Mouse (Mus musculus): ENCODE measurements around the gene Rps10. TPM values are rescaled to one million over a fixed set of nuclear protein-coding genes. Genes with fewer than 3 reads are reported as not detected.
"Not testable (repeated sequence)": the region's sequence is repeated elsewhere in the genome, so short reads cannot be mapped to it uniquely, and the experiment has no call there.

The Rps10 gene
- polyA plus RNA-seq, 1 experiment from 2014 or later: 514 TPM

DNA sequence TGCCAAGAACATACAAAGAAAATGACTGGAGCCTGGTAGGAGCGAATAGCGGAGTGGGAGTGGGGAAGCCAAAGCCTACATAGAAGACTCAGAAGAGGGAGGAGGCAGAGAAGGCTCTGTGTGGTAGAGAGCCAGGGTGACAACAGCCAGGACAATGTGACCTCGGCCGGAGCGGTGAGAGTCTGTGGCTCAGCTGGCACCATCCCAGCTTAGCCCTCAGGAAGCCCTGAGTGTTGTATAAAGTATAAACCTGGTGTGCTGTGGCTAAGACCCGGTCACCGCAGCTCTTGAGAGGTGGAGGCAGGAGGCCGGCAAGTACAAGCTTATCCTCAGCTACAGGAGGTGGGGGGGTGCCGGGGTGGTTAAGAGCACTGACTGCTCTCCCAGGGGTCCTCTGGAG, 864 bp upstream of the Rps10 start:
- no peak overlapping the region for H3K9ac ChIP-seq (ENCODE audit: low read length)
- H3K27ac ChIP-seq (ENCODE audit: low read length): no peak overlapping the region; the same call in 1 of the 2 replicates
- H3K4me1 ChIP-seq (ENCODE audit: control insufficient read depth, insufficient read depth, low read length): peaks cover 25% of the 10 kb centered on the region
- no peaks in the 10 kb centered on the region for H3K27me3 ChIP-seq (ENCODE audit: control insufficient read depth, insufficient read depth, low read length)
- 37% methylated on average over 9 of the region's 9 CpGs for WGBS
- H3K4me3 ChIP-seq (ENCODE audit: low read length): no peak overlapping the region
- H3K36me3 ChIP-seq (ENCODE audit: control insufficient read depth, insufficient read depth): peaks cover 2% of the 10 kb centered on the region
- no peak overlapping the region for H3K4me2 ChIP-seq (ENCODE audit: low read depth, low read length)
- H3K9me3 ChIP-seq (replicated peaks; ENCODE audit: control insufficient read depth, low read length): no peaks in the 10 kb centered on the region
- no peak for ATAC-seq (replicated peaks; ENCODE audit: extremely low read depth, insufficient read depth, low FRiP score)

DNA sequence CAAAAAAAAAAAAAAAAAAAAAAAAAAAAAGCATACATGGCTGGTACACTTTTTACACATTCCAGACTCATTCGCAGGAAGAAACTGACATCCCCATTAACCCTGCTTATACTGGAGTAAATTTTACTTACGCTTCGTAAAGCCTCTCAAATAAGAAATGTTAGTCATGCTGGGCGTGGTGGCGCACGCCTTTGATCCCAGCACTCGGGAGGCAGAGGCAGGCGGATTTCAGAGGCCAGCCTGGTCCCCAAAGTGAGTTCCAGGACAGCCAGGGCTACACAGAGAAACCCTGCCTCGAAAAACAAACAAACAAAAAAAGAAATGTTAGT, 930 bp downstream of the Rps10 start:
- not testable (repeated sequence) for H3K27me3 ChIP-seq (ENCODE audit: control insufficient read depth, insufficient read depth, low read length); H3K9me3 ChIP-seq (replicated peaks; ENCODE audit: control insufficient read depth, low read length); ATAC-seq (replicated peaks; ENCODE audit: extremely low read depth, insufficient read depth, low FRiP score)
- peak overlapping the region; percentile 79 for H3K27ac ChIP-seq (ENCODE audit: low read length)
- peak overlapping the region; percentile 70 for H3K9ac ChIP-seq (ENCODE audit: low read length)
- peak overlapping the region; percentile 96 for H3K4me3 ChIP-seq (ENCODE audit: low read length)
- H3K4me1 ChIP-seq (ENCODE audit: control insufficient read depth, insufficient read depth, low read length): peaks cover 25% of the 10 kb centered on the region
- peak overlapping the region; percentile 95 for H3K4me2 ChIP-seq (ENCODE audit: low read depth, low read length)
- H3K36me3 ChIP-seq (ENCODE audit: control insufficient read depth, insufficient read depth): peaks cover 20% of the 10 kb centered on the region
- WGBS: 43% methylated on average over 9 of the region's 9 CpGs

GRCm38 (mm10) chr17:27634871-27635574, 1.4 kb downstream of the Rps10 start, which contains the start of gene RPS10-NUDT3:
TSS of gene RPS10-NUDT3 (minus strand) at chr17:27635222.
- peaks cover 22% of the 10 kb centered on the region for H3K36me3 ChIP-seq (ENCODE audit: control insufficient read depth, insufficient read depth)
- no peaks in the 10 kb centered on the region for H3K27me3 ChIP-seq (ENCODE audit: control insufficient read depth, insufficient read depth, low read length)
- H3K27ac ChIP-seq (ENCODE audit: low read length): peak within 1 kb of the TSS; percentile 80
- H3K4me1 ChIP-seq (ENCODE audit: control insufficient read depth, insufficient read depth, low read length): peaks cover 25% of the 10 kb centered on the region
- under 1% methylated on average over 69 of the region's 72 CpGs for WGBS
- H3K4me2 ChIP-seq (ENCODE audit: low read depth, low read length): peak within 1 kb of the TSS; percentile 95
- peak within 1 kb of the TSS; percentile 97 for H3K9ac ChIP-seq (ENCODE audit: low read length)
- no peaks in the 10 kb centered on the region for H3K9me3 ChIP-seq (replicated peaks; ENCODE audit: control insufficient read depth, low read length)
- ATAC-seq (replicated peaks; ENCODE audit: extremely low read depth, insufficient read depth, low FRiP score): peak; percentile 96
- H3K4me3 ChIP-seq (ENCODE audit: low read length): peak within 1 kb of the TSS; percentile 96

DNA sequence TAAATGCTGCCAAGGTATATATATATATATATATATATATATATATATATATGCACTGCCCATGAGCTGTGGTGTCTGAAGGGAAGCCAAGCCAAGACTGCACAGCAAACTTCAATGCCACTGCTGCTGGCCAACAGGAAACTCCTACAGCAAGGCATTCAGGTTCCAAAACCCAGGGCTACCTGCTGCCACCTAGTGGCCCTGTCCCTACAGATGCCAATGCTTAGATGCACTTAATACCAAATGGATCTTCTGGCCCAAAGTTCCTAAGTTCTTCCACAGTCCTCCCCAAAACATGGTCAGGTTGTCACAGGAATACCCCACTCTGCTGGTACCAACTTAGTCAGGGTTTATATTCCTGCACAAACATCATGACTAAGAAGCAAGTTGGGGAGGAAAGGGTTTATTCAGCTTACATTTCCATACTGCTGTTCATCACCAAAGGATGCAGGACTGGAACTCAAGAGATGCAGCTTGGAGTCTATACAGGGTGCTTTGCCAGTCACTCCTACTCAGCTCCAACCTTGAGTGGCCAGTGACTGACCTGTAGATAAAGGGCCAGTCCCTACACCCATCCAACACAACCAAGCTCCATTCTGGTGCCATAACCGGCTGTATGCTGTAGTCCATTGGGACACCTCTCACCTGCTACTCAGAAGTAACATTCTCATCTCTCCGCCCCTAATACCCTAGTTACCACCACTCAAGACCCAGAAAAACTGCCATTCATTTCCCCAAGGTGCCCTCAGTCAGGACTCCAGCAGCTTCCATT, 7.0 kb downstream of the Rps10 start:
- no peak overlapping the region for H3K4me3 ChIP-seq (ENCODE audit: low read length)
- no peak overlapping the region for H3K4me2 ChIP-seq (ENCODE audit: low read depth, low read length)
- H3K4me1 ChIP-seq (ENCODE audit: control insufficient read depth, insufficient read depth, low read length): peaks cover 25% of the 10 kb centered on the region
- H3K9ac ChIP-seq (ENCODE audit: low read length): no peak overlapping the region
- WGBS: 62% methylated on average over 2 of the region's 2 CpGs
- no peak overlapping the region for H3K27ac ChIP-seq (ENCODE audit: low read length)
- no peaks in the 10 kb centered on the region for H3K27me3 ChIP-seq (ENCODE audit: control insufficient read depth, insufficient read depth, low read length)
- H3K36me3 ChIP-seq (ENCODE audit: control insufficient read depth, insufficient read depth): peaks cover 26% of the 10 kb centered on the region
- 0 out of 2 replicates have a peak, but pooled peaks have one; percentile 28 for ATAC-seq (replicated peaks; ENCODE audit: extremely low read depth, insufficient read depth, low FRiP score)
- no peaks in the 10 kb centered on the region for H3K9me3 ChIP-seq (replicated peaks; ENCODE audit: control insufficient read depth, low read length)

DNA sequence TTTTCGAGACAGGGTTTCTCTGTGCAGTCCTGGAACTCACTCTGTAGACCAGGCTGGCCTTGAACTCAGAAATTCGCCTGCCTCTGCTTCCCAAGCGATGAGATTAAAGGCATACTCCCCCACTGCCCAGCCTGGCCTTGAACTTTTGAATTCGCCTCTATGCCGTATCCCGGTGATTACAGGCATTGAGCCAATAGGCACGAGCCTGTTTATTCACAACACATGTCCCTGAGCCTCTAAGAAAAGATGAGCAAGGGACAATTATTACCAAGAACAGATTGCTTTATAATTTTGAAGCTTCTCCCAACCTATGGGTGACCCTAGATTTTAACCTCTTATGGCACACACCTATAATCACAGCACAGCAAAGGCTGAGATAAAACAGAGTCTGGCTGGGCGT, 8.1 kb downstream of the Rps10 start:
- 91% methylated on average over 8 of the region's 8 CpGs for WGBS
- Histone ChIP-seq H3K9ac (ENCODE audit: low read length) (no peak overlapping the region), H3K36me3 (ENCODE audit: control insufficient read depth, insufficient read depth) (peaks cover 26% of the 10 kb centered on the region), H3K4me1 (ENCODE audit: control insufficient read depth, insufficient read depth, low read length) (peaks cover 24% of the 10 kb centered on the region), H3K4me3 (ENCODE audit: low read length) (no peak overlapping the region), H3K4me2 (ENCODE audit: low read depth, low read length) (no peak overlapping the region), H3K9me3 (replicated peaks; ENCODE audit: control insufficient read depth, low read length) (no peaks in the 10 kb centered on the region), H3K27ac (ENCODE audit: low read length) (no peak overlapping the region), H3K27me3 (ENCODE audit: control insufficient read depth, insufficient read depth, low read length) (no peaks in the 10 kb centered on the region)
- ATAC-seq (replicated peaks; ENCODE audit: extremely low read depth, insufficient read depth, low FRiP score): no peak

GRCm38 (mm10) chr17:27627451-27627850, 9.0 kb downstream of the Rps10 start:
- H3K9me3 ChIP-seq (replicated peaks; ENCODE audit: control insufficient read depth, low read length): no peaks in the 10 kb centered on the region
- WGBS: 47% methylated on average over 5 of the region's 5 CpGs
- H3K4me3 ChIP-seq (ENCODE audit: low read length): no peak overlapping the region
- ATAC-seq (replicated peaks; ENCODE audit: extremely low read depth, insufficient read depth, low FRiP score): no peak
- H3K27me3 ChIP-seq (ENCODE audit: control insufficient read depth, insufficient read depth, low read length): no peaks in the 10 kb centered on the region
- H3K36me3 ChIP-seq (ENCODE audit: control insufficient read depth, insufficient read depth): peaks cover 25% of the 10 kb centered on the region
- H3K27ac ChIP-seq (ENCODE audit: low read length): no peak overlapping the region
- H3K4me1 ChIP-seq (ENCODE audit: control insufficient read depth, insufficient read depth, low read length): peaks cover 15% of the 10 kb centered on the region
- no peak overlapping the region for H3K4me2 ChIP-seq (ENCODE audit: low read depth, low read length)
- no peak overlapping the region for H3K9ac ChIP-seq (ENCODE audit: low read length)

DNA sequence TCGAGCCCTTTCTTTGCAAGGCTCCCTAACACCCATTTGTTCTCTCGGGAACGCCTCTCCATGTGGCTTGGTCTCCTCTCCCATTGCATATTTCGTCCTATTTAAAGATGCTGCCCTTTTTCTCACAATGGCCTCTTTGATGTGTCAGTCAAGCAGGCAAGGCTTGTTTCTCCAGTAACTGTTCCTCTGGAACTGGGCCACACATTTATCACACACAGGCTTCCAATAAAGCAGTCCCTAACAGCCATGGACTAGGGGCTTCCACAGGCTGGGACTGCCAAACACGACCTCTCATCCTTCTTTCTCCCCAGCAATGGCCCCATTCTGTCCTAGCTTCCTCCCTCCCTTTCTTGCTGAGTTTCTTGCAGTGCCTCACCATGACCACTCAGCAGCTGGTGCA, 9.8 kb downstream of the Rps10 start:
- Histone ChIP-seq H3K4me2 (ENCODE audit: low read depth, low read length) (no peak overlapping the region), H3K9me3 (replicated peaks; ENCODE audit: control insufficient read depth, low read length) (no peaks in the 10 kb centered on the region), H3K36me3 (ENCODE audit: control insufficient read depth, insufficient read depth) (peaks cover 17% of the 10 kb centered on the region), H3K4me1 (ENCODE audit: control insufficient read depth, insufficient read depth, low read length) (peaks cover 13% of the 10 kb centered on the region), H3K4me3 (ENCODE audit: low read length) (no peak overlapping the region), H3K27me3 (ENCODE audit: control insufficient read depth, insufficient read depth, low read length) (no peaks in the 10 kb centered on the region), H3K27ac (ENCODE audit: low read length) (peak overlapping the region; percentile 55), H3K9ac (ENCODE audit: low read length) (0 out of 2 replicates have a peak overlapping the region, but pooled peaks have one; percentile 9)
- WGBS: 34% methylated on average over 5 of the region's 5 CpGs
- ATAC-seq (replicated peaks; ENCODE audit: extremely low read depth, insufficient read depth, low FRiP score): no peak

GRCm38 (mm10) chr17:27625455-27626251, 10.8 kb downstream of the Rps10 start:
- H3K4me1 ChIP-seq (ENCODE audit: control insufficient read depth, insufficient read depth, low read length): peaks cover 18% of the 10 kb centered on the region
- no peak for ATAC-seq (replicated peaks; ENCODE audit: extremely low read depth, insufficient read depth, low FRiP score)
- H3K27me3 ChIP-seq (ENCODE audit: control insufficient read depth, insufficient read depth, low read length): no peaks in the 10 kb centered on the region
- H3K9me3 ChIP-seq (replicated peaks; ENCODE audit: control insufficient read depth, low read length): no peaks in the 10 kb centered on the region
- no peak overlapping the region for H3K4me2 ChIP-seq (ENCODE audit: low read depth, low read length)
- H3K4me3 ChIP-seq (ENCODE audit: low read length): no peak overlapping the region
- no peak overlapping the region for H3K27ac ChIP-seq (ENCODE audit: low read length)
- H3K36me3 ChIP-seq (ENCODE audit: control insufficient read depth, insufficient read depth): peaks cover 7% of the 10 kb centered on the region
- H3K9ac ChIP-seq (ENCODE audit: low read length): no peak overlapping the region; the same call in 1 of the 2 replicates
- WGBS: 58% methylated on average over 7 of the region's 7 CpGs

All from heart, embryonic 16.5 days (tissue).